Mouse (Mus musculus) liver, adult 2 months (tissue): ENCODE measurements around the gene Hdhd3. TPM values are rescaled to one million over a fixed set of nuclear protein-coding genes. Genes with fewer than 3 reads are reported as not detected.

Experiments
- DNase-seq: peaks from one replicate; pipeline ENCODE4 v3.0.0-alpha.2; 2011; ENCODE audit warnings: low read depth, low spot score; ENCODE audit errors: extremely low read depth
- H3K27ac ChIP-seq: fragments of 200-500 bp; replicated peaks from 2 replicates; pipeline ENCODE4 v1.5.1; 2012; ENCODE audit warnings: low read depth, mild to moderate bottlenecking, control low read depth, inconsistent platforms, low read length; ENCODE audit not compliant: insufficient read depth
- H3K27me3 ChIP-seq: fragments of 200-500 bp; 2 replicates; pipeline ENCODE4 v1.6.1; 2012; ENCODE audit warnings: mild to moderate bottlenecking, moderate library complexity, low read length, inconsistent platforms; ENCODE audit not compliant: control insufficient read depth, insufficient read depth
- H3K36me3 ChIP-seq: fragments of 200-500 bp; 2 replicates; pipeline ENCODE4 v1.6.1; 2012; ENCODE audit warnings: low read length, inconsistent platforms; ENCODE audit not compliant: control insufficient read depth, insufficient read depth
- H3K4me1 ChIP-seq: fragments of 200-500 bp; 2 replicates; pipeline ENCODE4 v1.6.1; 2011; ENCODE audit warnings: low read length; ENCODE audit not compliant: control insufficient read depth, insufficient read depth
- H3K4me3 ChIP-seq: fragments of 200-500 bp; 2 replicates; pipeline ENCODE4 v1.5.1; 2011; ENCODE audit warnings: low read depth, mild to moderate bottlenecking, control low read depth, low read length, moderate library complexity; ENCODE audit not compliant: insufficient read depth
- H3K79me2 ChIP-seq: fragments of 200-500 bp; 2 replicates; pipeline ENCODE4 v1.6.1; 2012; ENCODE audit warnings: inconsistent platforms, mild to moderate bottlenecking, low read length, moderate library complexity; ENCODE audit not compliant: control insufficient read depth, insufficient read depth
- H3K9ac ChIP-seq: fragments of 200-500 bp; 2 replicates; pipeline ENCODE4 v1.6.1; 2012; ENCODE audit warnings: low read depth, mild to moderate bottlenecking, control low read depth, inconsistent platforms, low read length
- CTCF ChIP-seq: fragments of 200-500 bp; IDR thresholded peaks from 2 replicates; pipeline ENCODE4 v1.5.1; 2011; ENCODE audit warnings: low read depth, low read length, control low read depth
- POLR2A ChIP-seq: fragments of 200-500 bp; IDR thresholded peaks from 2 replicates; pipeline ENCODE4 v1.6.1; 2011; ENCODE audit warnings: low read length, control low read depth; ENCODE audit not compliant: insufficient read depth; ENCODE audit errors: extremely low read depth
- WGBS: fragments of 180-500 bp; shearing (Covaris S2); methylation state at CpG from one replicate; pipeline ENCODE4 v1.1.7; 2018; 5-methylcytosine and 5-hydroxymethylcytosine counted together
- polyA plus RNA-seq: library from polyadenylated mRNA; depleted of rRNA; stranded (reverse); fragments of >200 nt; gene quantifications from 2 replicates; pipeline ENCODE4 v1.2.3, GENCODE M21; 2012
- total RNA-seq: library from RNA; depleted of rRNA; stranded (reverse); fragments of >200 nt; gene quantifications from 2 replicates; pipeline ENCODE4 v1.2.3, GENCODE M21; 2014

Hdhd3 gene
- total and polyA plus RNA-seq, 2 experiments: 14.0 to 61.4 TPM

DNA sequence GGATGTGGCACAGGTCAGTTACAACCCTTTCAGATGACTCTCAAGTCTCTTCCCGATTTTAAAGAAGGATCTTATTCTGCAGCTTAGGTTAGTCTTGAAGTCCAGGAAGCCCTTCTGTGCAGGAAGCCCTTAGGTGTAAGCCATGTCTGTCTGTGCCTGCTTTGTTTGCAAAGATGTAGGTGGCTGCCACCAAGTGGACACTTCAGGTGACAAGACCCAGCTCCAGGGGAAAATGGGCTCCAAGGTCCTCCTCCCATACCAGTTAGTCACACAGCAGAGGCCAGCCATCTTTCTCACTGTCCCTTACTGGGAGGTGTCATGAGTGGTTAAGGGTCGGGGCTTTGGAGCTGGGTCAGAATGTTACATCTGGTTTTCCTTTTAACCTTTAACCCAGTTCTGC lies 3.5 kb upstream of the Hdhd3 start:
- no peaks in the 10 kb centered on the region for H3K79me2 ChIP-seq
- no peaks in the 10 kb centered on the region for H3K27me3 ChIP-seq
- no peak overlapping the region for H3K4me3 ChIP-seq
- H3K27ac ChIP-seq: peak overlapping the region; percentile 37; the same call in 1 of the 2 replicates
- DNase-seq: peak; percentile 68
- 30% methylated on average over 2 of the region's 2 CpGs for WGBS
- H3K9ac ChIP-seq: no peak overlapping the region
- H3K4me1 ChIP-seq: peaks cover 41% of the 10 kb centered on the region
- TF ChIP-seq POLR2A (no peak), CTCF (peak; percentile 52)
- peaks cover 24% of the 10 kb centered on the region for H3K36me3 ChIP-seq

DNA sequence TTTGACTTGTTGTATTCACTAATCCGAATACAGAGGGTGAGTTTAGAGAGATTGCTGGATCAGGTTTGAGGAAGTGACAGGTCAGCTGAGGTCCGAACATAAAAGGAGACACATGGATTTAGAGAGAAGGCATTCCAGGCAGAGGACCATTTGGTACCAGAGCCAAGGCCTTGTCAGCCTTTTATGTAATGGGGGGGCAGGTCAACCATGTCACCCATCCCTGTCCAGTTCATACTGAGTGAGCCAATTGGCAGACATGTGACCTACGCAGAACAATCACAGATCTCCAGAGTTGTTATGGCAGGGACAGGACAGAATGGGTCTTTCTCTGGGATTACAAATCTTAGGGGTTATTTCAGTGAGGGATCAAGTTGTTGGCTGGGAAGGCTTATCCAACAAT lies 2.7 kb upstream of the Hdhd3 start:
- DNase-seq: peak; percentile 90
- peaks cover under 1% of the 10 kb centered on the region; the same call in 1 of the 2 replicates for H3K79me2 ChIP-seq
- no peaks in the 10 kb centered on the region for H3K27me3 ChIP-seq
- peaks cover 19% of the 10 kb centered on the region for H3K36me3 ChIP-seq
- peak overlapping the region; percentile 37; the same call in 1 of the 2 replicates for H3K27ac ChIP-seq
- TF ChIP-seq POLR2A (no peak), CTCF (no peak)
- peaks cover 41% of the 10 kb centered on the region for H3K4me1 ChIP-seq
- no peak overlapping the region for H3K4me3 ChIP-seq
- H3K9ac ChIP-seq: no peak overlapping the region
- WGBS: 8% methylated on average over 3 of the region's 3 CpGs

- Histone ChIP-seq H3K79me2 (peaks cover 9% of the 10 kb centered on the region; the same call in 1 of the 2 replicates), H3K27me3 (no peaks in the 10 kb centered on the region), H3K27ac (peak overlapping the region; percentile 89), H3K4me3 (no peak overlapping the region), H3K36me3 (peaks cover 1% of the 10 kb centered on the region; the same call in 1 of the 2 replicates), H3K4me1 (peaks cover 29% of the 10 kb centered on the region), H3K9ac (peak overlapping the region; percentile 25; the same call in 1 of the 2 replicates)
- peak; percentile 95 for DNase-seq
- TF ChIP-seq POLR2A (no peak), CTCF (no peak)
- 7% methylated on average over 7 of the region's 7 CpGs for WGBS
Observed at GRCm38 (mm10) chr4:62502969-62503368, 298 bp downstream of the Hdhd3 start.

DNA sequence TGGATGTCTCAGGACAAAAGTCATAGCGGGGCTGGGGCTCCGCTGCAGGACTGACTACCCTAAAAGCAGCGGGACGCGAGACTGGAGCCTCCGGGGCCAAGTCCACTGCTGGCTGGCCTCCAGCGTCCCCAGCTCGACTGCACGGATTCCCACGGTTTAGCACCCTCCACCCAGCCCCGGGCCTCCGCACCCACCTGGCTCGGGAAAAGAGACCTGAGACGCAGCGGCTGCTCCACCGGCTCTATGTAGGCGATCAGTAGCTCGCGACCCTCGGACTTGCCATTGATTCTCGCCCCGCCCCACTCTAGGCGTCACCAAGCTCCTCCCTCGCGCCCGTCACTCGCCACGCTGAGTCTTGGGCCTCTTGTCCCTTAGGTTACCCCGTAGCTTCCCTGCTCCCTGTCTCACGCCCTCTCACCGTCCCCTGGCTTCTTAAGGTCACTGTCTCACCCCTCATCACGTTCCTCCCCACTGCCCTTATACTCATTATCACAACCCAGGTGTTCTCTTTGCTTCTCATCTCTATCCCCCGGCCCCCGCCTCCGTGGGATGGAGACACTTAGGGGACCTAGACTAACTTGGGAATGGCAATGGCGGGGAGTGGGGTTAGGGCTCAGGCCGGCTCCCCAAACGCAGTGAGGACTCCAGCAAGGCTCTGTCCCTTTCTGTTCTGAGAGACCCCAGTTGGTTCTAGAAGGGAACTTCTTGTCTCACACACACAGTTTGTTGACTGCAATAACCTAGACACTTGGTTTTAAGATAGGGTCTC lies 1.1 kb downstream of the Hdhd3 start:
- H3K36me3 ChIP-seq: no peaks in the 10 kb centered on the region; the same call in 1 of the 2 replicates
- peak overlapping the region; percentile 86 for H3K9ac ChIP-seq
- TF ChIP-seq CTCF (no peak), POLR2A (peak; percentile 77)
- H3K27me3 ChIP-seq: no peaks in the 10 kb centered on the region
- H3K79me2 ChIP-seq: peaks cover 9% of the 10 kb centered on the region; the same call in 1 of the 2 replicates
- peak; percentile 94 for DNase-seq
- H3K4me1 ChIP-seq: peaks cover 30% of the 10 kb centered on the region
- peak overlapping the region; percentile 85 for H3K4me3 ChIP-seq
- 1% methylated on average over 38 of the region's 38 CpGs for WGBS
- H3K27ac ChIP-seq: peak overlapping the region; percentile 89

DNA sequence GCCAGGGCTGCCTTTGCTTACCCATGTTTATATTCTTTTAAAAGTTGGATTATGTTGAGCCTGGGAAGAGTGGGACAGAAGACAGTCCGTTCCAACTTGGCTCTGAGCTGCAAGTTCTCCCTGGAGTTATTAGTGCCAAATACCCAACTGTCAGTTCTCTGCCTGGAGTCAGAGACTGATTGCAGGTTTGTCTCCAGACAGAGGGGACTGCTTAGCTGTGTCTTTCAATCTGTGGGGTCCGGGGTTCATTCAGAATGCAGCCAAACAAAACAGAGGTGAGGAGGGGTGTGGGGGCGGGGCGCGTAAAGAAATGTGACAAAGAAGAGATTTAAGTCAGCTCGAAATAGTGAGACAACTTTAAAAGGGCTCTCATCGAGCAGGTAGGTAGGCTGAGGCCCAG lies 1.7 kb downstream of the Hdhd3 start:
- Histone ChIP-seq H3K27me3 (no peaks in the 10 kb centered on the region), H3K27ac (peak overlapping the region; percentile 87), H3K4me3 (peak overlapping the region; percentile 85), H3K79me2 (peaks cover 9% of the 10 kb centered on the region; the same call in 1 of the 2 replicates), H3K36me3 (no peaks in the 10 kb centered on the region; the same call in 1 of the 2 replicates), H3K9ac (peak overlapping the region; percentile 86), H3K4me1 (peaks cover 31% of the 10 kb centered on the region)
- TF ChIP-seq POLR2A (no peak), CTCF (no peak)
- peak; percentile 90 for DNase-seq
- WGBS: 1% methylated on average over 7 of the region's 7 CpGs

- no peak for DNase-seq
- H3K4me3 ChIP-seq: no peak overlapping the region
- H3K27ac ChIP-seq: no peak overlapping the region
- TF ChIP-seq CTCF: no peak
- TF ChIP-seq POLR2A: no peak
- peaks cover 9% of the 10 kb centered on the region; the same call in 1 of the 2 replicates for H3K79me2 ChIP-seq
- H3K4me1 ChIP-seq: peaks cover 30% of the 10 kb centered on the region
- H3K27me3 ChIP-seq: no peaks in the 10 kb centered on the region
- H3K36me3 ChIP-seq: no peaks in the 10 kb centered on the region; the same call in 1 of the 2 replicates
- H3K9ac ChIP-seq: no peak overlapping the region
- WGBS: 82% methylated on average over 4 of the region's 4 CpGs
Observed at GRCm38 (mm10) chr4:62500799-62501198, 2.5 kb downstream of the Hdhd3 start.
